Mouse (Mus musculus): ENCODE data around the gene Katnb1.

The Katnb1 gene

DNA sequence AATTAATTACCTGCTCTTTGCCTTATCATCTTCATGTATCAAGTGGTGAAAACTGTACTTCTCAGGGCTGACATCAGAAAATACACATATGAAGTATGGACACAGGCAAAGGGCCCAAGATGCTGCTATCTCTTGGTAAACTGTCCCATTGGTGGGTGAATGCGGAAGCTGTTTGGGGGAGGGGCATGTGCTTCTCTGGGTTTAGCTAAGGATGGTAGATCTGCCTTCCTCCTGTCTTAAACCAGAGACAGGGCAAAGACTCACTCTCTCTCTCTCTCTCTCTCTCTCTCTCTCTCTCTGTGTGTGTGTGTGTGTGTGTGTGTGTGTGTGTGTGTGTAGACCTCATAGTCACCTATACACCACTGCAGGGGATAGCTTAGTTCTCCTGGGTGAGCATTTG, 60.0 kb downstream of the Katnb1 start:
- no peak for DNase-seq (ENCODE audit: low spot score)

DNA sequence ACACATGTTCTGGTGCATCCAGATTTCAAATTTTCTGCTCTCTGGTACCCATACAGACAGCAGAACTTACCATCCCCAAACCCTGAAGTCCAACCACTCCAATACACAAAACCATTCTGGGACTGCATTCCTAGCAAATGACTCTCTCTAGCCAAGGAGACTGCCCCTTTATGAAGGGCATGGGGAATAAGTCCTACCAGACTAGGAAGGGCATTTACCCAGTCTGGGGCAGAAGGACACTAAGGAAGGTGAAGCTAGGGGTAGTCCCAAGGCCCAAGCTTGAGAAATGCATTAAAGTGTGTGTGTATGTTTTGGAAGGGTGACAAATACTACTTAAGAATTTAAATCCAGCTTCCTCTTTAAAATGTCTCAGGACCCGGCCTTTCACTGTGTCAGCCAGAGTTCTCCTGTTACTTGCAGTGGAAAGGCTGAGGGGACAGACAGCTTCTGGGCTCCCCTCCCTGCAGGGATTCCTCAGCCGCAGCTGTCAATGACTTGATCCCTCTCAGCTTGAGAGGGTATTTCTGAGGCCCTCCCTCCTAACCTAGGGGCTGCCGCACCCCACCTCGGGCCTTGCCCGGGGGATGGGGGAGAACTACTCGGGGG, 60.6 kb downstream of the Katnb1 start:
- no peak for DNase-seq (ENCODE audit: low spot score)

DNA sequence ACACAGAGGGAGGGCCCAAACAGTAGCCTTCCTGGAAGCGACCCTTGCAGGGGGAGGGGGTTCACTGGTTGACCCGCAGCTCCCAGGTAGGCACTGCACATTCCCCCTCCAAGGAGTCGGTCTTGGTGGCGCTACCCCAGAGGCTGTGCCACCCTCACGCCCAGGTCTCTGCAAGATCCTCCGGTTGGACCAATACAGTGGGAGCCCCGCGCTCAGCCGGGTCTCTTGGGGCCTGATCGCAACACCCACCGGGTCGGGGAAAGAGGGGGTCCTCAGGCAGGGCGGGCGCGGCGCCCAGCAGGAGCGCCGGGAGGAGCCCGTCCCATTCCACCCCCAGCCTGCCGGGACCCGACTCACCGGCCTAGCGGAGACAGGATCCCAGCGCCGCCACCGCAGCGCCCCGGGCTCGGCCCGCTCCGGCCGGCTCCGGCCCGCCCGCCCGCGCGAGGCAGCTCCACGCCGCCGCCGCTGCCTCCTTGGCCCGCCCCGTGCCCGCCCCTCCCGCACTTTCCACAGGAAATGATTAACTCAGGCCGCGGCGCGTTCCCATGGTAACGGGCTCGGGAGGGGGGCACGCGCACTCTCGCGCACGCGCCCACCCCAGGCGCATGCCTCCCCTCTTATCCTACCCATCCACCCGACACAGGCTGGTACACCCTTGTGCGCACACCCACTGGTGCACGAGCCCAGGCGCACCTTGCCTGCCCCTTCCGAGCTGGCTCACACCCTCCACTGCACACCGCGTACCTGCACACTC, 61.3 kb downstream of the Katnb1 start:
- peak; percentile 78 for DNase-seq (ENCODE audit: low spot score)

DNA sequence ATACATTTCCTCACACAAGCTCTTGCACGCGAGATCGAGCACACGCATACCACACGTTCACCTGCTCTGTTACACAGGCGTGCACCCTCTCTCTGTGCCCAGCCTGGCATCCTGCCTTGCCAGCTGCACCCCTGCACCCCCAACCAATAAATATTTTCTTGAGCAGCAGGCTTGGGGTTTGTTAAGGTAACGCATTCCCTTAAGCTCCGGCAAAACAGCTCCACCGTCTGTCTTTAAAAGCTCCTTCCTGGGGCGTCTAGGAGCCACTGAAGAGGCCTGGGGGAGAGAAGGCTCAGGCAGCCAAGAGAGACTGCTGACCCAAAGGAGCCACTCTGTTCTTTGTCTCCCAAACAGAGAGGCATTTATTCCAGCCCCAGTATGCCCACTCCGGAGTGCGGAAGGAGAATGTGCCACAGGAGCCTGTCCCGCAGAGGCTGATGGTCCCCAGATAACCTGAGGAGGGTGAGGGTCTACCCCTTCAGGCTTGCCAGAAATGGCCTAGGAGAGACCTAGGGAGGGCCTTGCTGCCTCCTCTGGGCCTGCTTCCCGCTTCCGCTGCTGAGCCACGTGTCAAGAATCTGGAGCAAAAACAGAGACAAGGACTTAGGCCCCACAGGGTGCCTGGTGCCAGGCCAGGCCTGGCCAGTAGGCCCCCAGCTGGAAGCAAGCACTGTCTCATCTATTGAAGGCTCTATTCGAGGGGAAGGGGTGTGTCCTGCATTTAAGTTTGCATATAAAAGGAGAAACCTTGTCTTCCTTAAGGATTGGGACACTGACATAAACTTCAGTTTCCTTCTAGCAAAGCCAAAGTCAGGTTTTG, 62.2 kb downstream of the Katnb1 start:
- DNase-seq (ENCODE audit: low spot score) = peak; percentile 32

DNA sequence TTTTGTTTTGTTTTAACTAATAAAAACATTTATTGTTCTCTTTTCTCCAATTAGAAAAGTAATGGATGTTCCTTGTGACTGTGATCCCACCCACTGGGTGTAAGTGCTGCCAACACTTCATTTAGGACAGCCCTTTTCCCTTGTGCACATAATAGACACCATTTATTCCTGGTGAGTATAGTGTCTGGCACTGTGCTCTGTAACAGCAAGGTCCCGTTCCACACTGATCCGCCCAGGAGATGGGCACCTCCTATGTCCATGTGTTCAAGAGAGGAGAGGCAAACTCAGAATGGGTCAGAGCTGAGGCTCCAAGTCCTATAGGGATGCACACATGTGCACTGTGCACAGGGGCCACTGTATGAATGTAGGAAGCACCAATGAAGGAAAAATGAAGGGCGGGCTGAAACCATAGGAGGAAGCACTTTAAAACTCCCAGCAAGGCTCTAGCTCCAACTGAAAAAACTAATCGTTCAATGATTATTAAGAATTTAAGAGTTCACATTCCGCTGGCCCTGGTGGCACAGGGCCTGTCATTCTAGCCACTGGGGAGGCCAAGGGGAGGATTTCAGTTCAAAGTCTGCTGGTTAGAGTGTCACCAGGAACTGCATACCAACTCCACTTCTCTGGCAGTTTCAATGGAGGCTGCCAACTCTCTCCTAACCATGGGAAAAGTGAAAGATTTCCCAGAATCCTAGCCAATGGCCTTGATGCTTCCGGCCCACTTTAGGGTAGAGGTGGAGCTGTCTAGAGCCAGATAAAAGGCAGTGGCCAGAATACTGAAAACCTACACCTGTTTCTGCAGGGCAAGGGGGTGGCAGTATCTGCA, 63.0 kb downstream of the Katnb1 start:
- DNase-seq (ENCODE audit: low spot score) = no peak

DNA sequence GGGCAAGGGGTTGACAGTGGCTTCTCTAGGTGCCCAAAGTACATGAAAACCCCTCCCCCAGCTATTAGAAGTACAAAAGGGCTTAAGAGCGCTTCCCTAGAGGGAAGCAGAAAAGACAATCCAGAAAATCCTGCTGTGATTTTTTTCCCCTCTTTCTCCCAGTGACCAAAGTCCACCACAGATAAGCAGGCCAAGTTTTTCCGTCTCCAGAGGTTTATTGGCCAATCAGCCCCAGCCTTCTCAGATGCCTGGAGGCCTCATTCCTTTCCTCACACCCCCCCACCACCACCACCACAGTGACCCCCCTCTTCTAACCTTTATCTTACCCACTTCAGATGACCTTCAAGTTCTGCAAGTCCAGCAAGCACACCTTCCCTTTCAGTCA, 63.6 kb downstream of the Katnb1 start:
- DNase-seq (ENCODE audit: low spot score) = no peak

DNA sequence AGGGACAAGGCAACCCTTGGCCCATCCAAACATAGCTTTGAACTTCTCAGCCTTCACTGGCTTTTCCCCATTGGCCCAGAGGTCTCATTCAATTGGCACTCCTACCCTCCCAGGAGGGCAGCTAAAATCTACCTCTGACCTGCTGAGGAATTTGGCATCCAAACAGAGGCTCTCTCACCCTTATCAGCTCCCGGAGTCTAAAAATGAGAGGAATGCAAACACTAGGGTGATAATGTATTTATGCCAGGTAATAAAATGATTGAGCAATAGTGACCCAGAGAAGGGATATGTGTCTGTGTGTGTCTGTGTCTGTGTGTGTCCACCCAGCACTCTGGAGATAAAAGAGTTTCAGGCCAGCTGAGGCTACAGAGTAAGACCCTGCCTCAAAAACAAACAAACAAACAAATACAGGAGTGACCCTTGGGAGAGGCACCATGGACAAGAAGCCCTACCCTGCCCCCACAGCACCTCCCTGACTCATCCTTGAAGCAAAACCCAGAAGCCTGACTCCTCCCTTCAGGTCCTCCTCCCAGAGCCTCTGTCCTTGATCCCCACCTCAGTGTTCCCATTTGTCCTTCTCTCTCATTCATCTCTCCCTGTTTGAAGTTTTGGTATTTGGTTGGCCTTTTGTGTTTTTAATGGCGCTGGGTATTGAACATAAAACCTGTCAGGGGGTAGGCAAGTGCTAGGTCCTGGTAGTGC, 65.2 kb downstream of the Katnb1 start:
- DNase-seq (ENCODE audit: low spot score) = no peak

DNA sequence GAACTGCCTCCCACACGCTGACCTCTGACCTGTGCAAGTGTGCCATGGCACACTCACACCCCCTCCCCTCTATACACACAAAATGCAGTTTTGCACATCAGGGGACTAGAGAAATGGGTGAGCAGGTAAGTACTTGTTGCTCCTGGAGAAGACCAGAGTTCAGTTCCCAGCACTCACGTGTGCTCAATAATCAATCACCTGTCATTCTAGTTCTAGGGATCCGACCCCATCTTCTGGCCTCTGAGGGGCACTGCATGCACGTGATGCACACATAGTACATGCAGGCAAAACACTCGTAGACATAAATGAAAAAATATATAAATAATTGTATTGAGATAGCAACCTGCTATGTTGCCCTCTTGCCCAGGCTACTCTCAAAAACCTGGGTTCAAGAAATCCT, 65.9 kb downstream of the Katnb1 start:
- DNase-seq (ENCODE audit: low spot score) = no peak

DNA sequence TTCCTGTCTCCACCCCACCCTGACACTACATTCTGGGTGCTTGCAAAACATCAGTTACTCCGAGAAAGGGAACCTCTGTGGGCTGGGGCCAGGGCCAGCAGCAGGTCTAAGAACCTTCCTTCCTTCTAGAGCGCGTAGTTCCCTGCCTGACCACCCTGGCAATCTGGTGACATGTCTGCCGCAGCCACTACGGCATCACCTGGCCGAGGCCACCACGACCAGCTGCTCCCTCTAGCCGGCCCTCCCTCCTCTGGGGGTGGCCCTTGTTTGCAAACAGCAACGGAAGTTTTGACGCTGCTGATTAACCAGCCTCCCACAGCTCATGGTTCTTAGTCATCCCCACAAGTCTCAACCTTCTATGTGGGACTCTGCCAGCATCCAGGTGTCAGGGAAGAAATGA, 68.4 kb downstream of the Katnb1 start:
- DNase-seq (ENCODE audit: low spot score) = no peak

DNA sequence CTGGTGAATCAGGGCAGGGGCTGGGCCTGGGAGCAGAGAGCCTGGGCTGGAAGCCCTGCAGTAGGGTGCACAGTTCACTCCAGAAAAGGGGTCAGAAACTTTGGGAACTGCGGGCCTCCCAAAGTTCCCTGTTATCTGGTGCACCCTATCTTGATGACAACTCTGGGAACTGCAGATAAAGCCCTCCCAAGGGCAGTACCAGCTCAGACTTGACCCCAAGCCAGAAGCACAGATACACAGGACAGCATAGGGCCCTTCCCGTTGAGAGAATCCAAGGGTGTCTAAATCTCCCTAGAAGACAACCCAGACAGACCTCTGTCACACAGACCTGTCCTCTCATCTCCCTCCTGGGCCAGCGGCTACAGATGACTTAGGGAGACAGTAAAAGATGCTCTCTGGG, 69.6 kb downstream of the Katnb1 start:
- DNase-seq (ENCODE audit: low spot score) = no peak
